Mouse (Mus musculus) spleen, adult 2 months (tissue): ENCODE results near the gene Szrd1. TPM values are rescaled to one million over a fixed set of nuclear protein-coding genes. Genes with fewer than 3 reads are reported as not detected.

Experiments
- DNase-seq, 2 experiments: peaks; one replicate each; pipeline versions ENCODE4 v3.0.0 to v3.0.0-alpha.2; 2012 to 2021; ENCODE audit warnings: low spot score in 2 of 2, low read depth in 1 of 2
- H3K27ac ChIP-seq: fragments of 200-500 bp; 2 replicates; pipeline ENCODE4 v1.5.1; 2012; ENCODE audit warnings: low read length, inconsistent platforms; ENCODE audit not compliant: insufficient read depth
- H3K27me3 ChIP-seq: fragments of 200-500 bp; 2 replicates; pipeline ENCODE4 v1.6.1; 2012; ENCODE audit warnings: mild to moderate bottlenecking, moderate library complexity, low read length, inconsistent platforms; ENCODE audit not compliant: control insufficient read depth, insufficient read depth
- H3K36me3 ChIP-seq: fragments of 200-500 bp; 2 replicates; pipeline ENCODE4 v1.6.1; 2012; ENCODE audit warnings: mild to moderate bottlenecking, low read length, inconsistent platforms; ENCODE audit not compliant: control insufficient read depth, insufficient read depth
- H3K4me1 ChIP-seq: fragments of 200-500 bp; 2 replicates; pipeline ENCODE4 v1.6.1; 2011; ENCODE audit warnings: inconsistent platforms; ENCODE audit not compliant: control insufficient read depth, insufficient read depth, insufficient read length
- H3K4me3 ChIP-seq: fragments of 200-500 bp; 2 replicates; pipeline ENCODE4 v1.5.1; 2011; ENCODE audit warnings: mild to moderate bottlenecking, inconsistent platforms; ENCODE audit not compliant: insufficient read depth, insufficient read length; ENCODE audit errors: extremely low read depth
- CTCF ChIP-seq: fragments of 200-500 bp; IDR thresholded peaks from 2 replicates; pipeline ENCODE4 v1.5.1; 2011; ENCODE audit warnings: mild to moderate bottlenecking, inconsistent platforms; ENCODE audit not compliant: insufficient read depth, insufficient read length, insufficient replicate concordance; ENCODE audit errors: extremely low read depth
- POLR2A ChIP-seq: fragments of 200-500 bp; IDR thresholded peaks from 2 replicates; pipeline ENCODE4 v1.6.1; 2011; ENCODE audit warnings: low read depth, low read length, inconsistent platforms
- WGBS: fragments of 180-500 bp; shearing (Covaris S2); methylation state at CpG from one replicate; pipeline ENCODE4 v1.1.7; 2018; 5-methylcytosine and 5-hydroxymethylcytosine counted together
- polyA plus RNA-seq: library from polyadenylated mRNA; depleted of rRNA; stranded (reverse); fragments of >200 nt; gene quantifications from 2 replicates; pipeline ENCODE4 v1.2.3, GENCODE M21; 2012

Gene Szrd1
- polyA plus RNA-seq, 1 experiment, result 38.8 TPM

GRCm38 (mm10) chr4:141086862-141087261 lies 52.7 kb downstream of the Szrd1 start:
- no peak for DNase-seq
- TF ChIP-seq POLR2A, result no peak
- TF ChIP-seq CTCF, result no peak
- 88% methylated on average over 10 of the region's 10 CpGs for WGBS

GRCm38 (mm10) chr4:141078510-141079137 lies 61.0 kb downstream of the Szrd1 start:
- Histone ChIP-seq H3K36me3 (peaks cover 3% of the 10 kb centered on the region; the same call in 1 of the 2 replicates), H3K27ac (no peak overlapping the region), H3K4me1 (peaks cover 4% of the 10 kb centered on the region; the same call in 1 of the 2 replicates), H3K4me3 (no peak overlapping the region), H3K27me3 (no peaks in the 10 kb centered on the region)
- no peak for DNase-seq
- 75% methylated on average over 18 of the region's 18 CpGs for WGBS
- TF ChIP-seq POLR2A, result no peak
- TF ChIP-seq CTCF, result no peak

More at GRCm38 (mm10) chr4:141086862-141087261, 52.7 kb downstream of the Szrd1 start:
- Histone ChIP-seq H3K4me3 (no peak overlapping the region), H3K36me3 (no peaks in the 10 kb centered on the region), H3K27ac (no peak overlapping the region), H3K27me3 (no peaks in the 10 kb centered on the region), H3K4me1 (no peaks in the 10 kb centered on the region)

GRCm38 (mm10) chr4:141077681-141078509 lies 61.7 kb downstream of the Szrd1 start, which contains the start of gene Necap2:
Gene Necap2, minus strand, starts transcription at chr4:141078357.
- H3K27me3 ChIP-seq, result no peaks in the 10 kb centered on the region
- H3K36me3 ChIP-seq, result peaks cover 10% of the 10 kb centered on the region
- H3K4me1 ChIP-seq, result peaks cover 4% of the 10 kb centered on the region; the same call in 1 of the 2 replicates
- peak; percentile 90 to 94 for DNase-seq
- peak within 1 kb of the TSS; percentile 93 for H3K4me3 ChIP-seq
- H3K27ac ChIP-seq, result peak within 1 kb of the TSS; percentile 80
- WGBS, result under 1% methylated on average over 67 of the region's 67 CpGs
- TF ChIP-seq CTCF (peak; percentile 90), POLR2A (peak; percentile 87)

- Histone ChIP-seq H3K4me1 (peaks cover 4% of the 10 kb centered on the region; the same call in 1 of the 2 replicates), H3K27ac (peak overlapping the region; percentile 80), H3K4me3 (peak overlapping the region; percentile 93), H3K36me3 (peaks cover 18% of the 10 kb centered on the region), H3K27me3 (no peaks in the 10 kb centered on the region)
- peak; percentile 53 to 78 for DNase-seq
- 9% methylated on average over 17 of the region's 17 CpGs for WGBS
- TF ChIP-seq CTCF (no peak), POLR2A (no peak)
These were observed 62.6 kb downstream of the Szrd1 start for GRCm38 (mm10) chr4:141076761-141077506.

- no peak for TF ChIP-seq CTCF
- no peak for TF ChIP-seq POLR2A
- no peak for DNase-seq
- Histone ChIP-seq H3K36me3 (peaks cover 41% of the 10 kb centered on the region), H3K4me1 (peaks cover 4% of the 10 kb centered on the region; the same call in 1 of the 2 replicates), H3K27ac (no peak overlapping the region), H3K4me3 (no peak overlapping the region), H3K27me3 (no peaks in the 10 kb centered on the region)
- WGBS, result 82% methylated on average over 4 of the region's 4 CpGs
These were observed 65.5 kb downstream of the Szrd1 start for GRCm38 (mm10) chr4:141074109-141074508.

- WGBS, result 88% methylated on average over 9 of the region's 9 CpGs
- Histone ChIP-seq H3K4me3 (no peak overlapping the region), H3K27ac (no peak overlapping the region), H3K4me1 (peaks cover 4% of the 10 kb centered on the region; the same call in 1 of the 2 replicates), H3K36me3 (peaks cover 44% of the 10 kb centered on the region), H3K27me3 (no peaks in the 10 kb centered on the region)
- no peak for DNase-seq
- no peak for TF ChIP-seq POLR2A
These were observed 65.9 kb downstream of the Szrd1 start for GRCm38 (mm10) chr4:141073661-141074060.

GRCm38 (mm10) chr4:141072502-141072901 lies 67.1 kb downstream of the Szrd1 start:
- peaks cover 4% of the 10 kb centered on the region; the same call in 1 of the 2 replicates for H3K4me1 ChIP-seq
- H3K36me3 ChIP-seq, result peaks cover 55% of the 10 kb centered on the region

More at GRCm38 (mm10) chr4:141072502-141072901, 67.1 kb downstream of the Szrd1 start:
- no peak overlapping the region for H3K4me3 ChIP-seq
- DNase-seq, result no peak
- no peak overlapping the region for H3K27ac ChIP-seq
- TF ChIP-seq CTCF, result no peak
- no peak for TF ChIP-seq POLR2A
- 95% methylated on average over 11 of the region's 11 CpGs for WGBS
- no peaks in the 10 kb centered on the region for H3K27me3 ChIP-seq
